Mouse (Mus musculus): ENCODE data around the gene Pgrmc2.

The Pgrmc2 gene

GRCm38 (mm10) chr3:41082885-41083789, at the start of gene Pgrmc2:
Gene Pgrmc2 (minus strand): TSS chr3:41083046.
- peak; percentile 98 for DNase-seq (ENCODE audit: low read depth, low spot score)

DNA sequence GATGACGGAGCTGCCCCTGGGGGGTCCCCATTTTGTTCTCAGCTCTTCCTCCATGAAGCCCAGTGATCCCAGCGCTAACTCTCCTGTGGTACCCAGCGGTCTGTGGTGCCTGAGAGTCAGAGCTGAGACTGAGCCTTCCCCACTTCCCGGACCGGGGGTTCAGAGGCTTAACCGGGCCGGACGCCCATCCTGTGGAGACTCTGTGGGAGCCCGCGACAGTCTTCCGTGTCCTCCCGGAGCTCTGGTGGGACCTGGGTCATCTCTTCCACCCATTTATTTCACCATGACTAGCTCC, 41.1 kb upstream of the Pgrmc2 start:
- DNase-seq (ENCODE audit: low read depth, low spot score) = no peak

GRCm38 (mm10) chr3:41123190-41123999, 40.5 kb upstream of the Pgrmc2 start:
- DNase-seq (ENCODE audit: low read depth, low spot score) = no peak

DNA sequence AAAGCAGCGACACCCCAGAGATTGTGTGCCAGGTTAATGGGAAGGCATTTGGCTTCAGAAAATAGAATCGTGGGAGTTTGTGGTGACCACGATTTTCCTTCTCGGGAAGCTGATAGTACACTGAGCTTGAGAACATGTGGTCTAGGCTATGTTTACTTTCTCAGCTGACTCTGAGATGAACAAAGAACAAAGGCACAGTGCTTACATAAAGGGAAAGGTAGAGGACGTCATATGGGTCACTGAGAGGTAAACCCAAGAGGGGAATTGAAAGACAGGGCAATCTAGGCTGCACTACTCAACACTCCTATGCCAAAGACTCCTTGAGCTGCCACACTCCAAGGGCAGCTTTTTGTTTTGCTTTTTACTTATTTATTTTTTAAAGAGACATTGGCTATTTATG, 35.3 kb upstream of the Pgrmc2 start:
- no peak for DNase-seq (ENCODE audit: low read depth, low spot score)

DNA sequence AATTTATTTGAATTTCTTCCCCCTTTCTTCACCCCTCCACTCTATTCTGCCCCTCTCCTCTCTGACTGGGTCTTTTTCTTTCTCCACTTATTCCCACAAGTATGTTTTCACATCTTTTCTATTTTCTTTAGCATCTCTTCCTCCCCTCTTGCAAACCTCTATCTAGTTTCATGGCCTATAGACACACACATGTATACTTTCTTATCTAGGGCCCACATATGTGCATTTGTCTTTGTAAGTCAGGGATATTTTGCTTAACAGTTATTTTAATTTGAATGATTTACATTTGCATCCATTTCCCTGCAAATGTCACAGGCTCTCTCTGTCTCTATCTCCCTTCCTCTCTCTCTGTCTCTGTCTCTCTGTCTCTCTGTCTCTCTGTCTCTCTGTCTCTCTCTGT, 34.6 kb upstream of the Pgrmc2 start:
- DNase-seq (ENCODE audit: low read depth, low spot score) = no peak

GRCm38 (mm10) chr3:41113186-41113585, 30.3 kb upstream of the Pgrmc2 start:
- DNase-seq (ENCODE audit: low read depth, low spot score) = no peak

- peak; percentile 15 for DNase-seq (ENCODE audit: low read depth, low spot score)
These were observed 25.5 kb upstream of the Pgrmc2 start for GRCm38 (mm10) chr3:41108306-41108785.

DNA sequence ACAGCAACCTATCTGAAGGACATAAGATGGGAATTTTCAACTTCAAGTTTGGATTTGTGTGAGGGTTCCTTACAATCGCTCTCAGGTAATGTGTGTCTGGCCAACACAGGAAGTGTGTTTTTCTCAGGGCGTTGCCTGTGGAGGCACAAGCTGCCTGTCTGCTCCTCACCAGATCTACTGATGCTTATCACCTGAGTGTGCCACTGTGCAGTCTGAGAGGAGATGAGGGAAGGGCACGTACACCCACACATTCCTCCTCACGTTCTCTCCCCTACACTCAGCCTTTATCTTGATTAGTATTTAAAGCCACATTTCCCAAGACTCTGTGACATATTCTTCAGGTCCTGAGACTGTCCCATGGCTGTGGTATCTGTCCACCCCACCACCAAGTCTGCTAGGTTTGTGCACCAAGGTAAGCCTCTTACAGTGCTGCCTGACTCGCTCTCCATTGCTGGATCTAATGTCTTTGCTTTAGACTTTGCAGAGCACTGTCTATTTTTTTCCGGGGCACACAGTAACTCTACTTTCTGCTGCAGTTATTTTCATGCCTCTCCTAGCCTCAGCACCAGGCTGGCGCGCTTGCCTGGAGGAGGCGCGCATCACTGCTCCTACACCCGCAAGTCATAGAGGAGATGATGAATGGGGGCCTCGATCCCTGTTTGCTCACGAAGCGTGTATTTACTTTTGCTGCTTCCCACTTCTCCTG, 24.9 kb upstream of the Pgrmc2 start:
- DNase-seq (ENCODE audit: low read depth, low spot score) = no peak

- no peak for DNase-seq (ENCODE audit: low read depth, low spot score)
These were observed 19.1 kb upstream of the Pgrmc2 start for GRCm38 (mm10) chr3:41101905-41102304.

GRCm38 (mm10) chr3:41100157-41100556, 17.3 kb upstream of the Pgrmc2 start:
- no peak for DNase-seq (ENCODE audit: low read depth, low spot score)

DNA sequence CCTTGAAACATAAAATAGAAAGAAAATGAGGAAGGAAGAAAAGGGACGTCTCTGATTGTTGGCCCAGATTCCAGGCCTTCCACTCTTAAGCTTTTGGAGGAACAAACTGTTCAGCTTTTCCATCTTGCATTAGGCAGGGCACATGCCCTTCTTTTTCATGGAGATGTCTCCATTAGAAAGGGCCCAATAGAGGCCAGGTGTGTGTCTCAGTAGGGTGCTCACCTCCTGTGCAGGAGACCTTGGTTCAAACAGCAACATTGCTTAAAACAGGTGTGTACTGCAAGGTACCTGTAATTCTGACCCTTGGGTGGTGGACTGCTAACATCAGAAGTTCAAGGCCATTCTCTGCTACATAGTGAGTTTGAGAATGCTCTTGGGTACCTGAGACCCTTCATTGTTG, 16.8 kb upstream of the Pgrmc2 start:
- DNase-seq (ENCODE audit: low read depth, low spot score) = no peak

DNA sequence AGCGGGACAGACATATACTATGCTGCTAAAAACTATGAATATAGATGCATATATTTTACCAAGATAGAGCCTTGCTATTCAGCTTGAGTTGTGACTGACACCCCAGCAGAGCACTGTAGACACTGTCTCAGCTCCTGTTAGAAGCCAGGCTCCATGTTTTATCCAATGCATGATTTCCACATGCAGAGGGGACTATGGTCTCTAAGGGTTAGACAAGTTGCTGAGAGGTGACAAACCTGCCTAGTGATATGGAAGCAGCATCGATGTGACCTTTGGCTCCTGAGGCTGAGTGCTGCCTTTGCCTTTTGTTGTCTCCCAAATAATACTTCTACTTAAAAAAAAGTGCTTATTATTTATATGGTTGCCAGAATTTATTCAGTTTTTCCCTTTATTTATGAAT, 10.4 kb upstream of the Pgrmc2 start:
- no peak for DNase-seq (ENCODE audit: low read depth, low spot score)

DNA sequence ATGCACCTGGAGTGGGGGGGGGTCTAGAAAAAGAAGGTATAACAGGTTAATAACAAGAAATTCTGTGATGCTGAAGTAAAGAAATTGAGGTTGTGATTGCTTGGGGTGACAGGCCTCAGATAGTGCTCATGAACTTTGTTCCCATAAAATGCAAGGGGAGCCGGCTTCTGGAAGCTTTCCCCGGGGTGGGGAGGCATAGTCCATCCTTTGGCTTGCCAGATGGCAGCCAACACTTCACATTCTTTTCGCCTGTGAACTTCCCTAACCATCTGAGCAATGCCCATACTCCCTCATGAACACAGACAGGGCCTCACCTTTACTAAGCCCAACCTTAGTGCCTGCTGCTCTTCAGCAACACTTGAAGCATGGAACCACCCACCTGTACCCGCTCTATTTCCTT, 9.5 kb upstream of the Pgrmc2 start:
- DNase-seq (ENCODE audit: low read depth, low spot score) = no peak

DNA sequence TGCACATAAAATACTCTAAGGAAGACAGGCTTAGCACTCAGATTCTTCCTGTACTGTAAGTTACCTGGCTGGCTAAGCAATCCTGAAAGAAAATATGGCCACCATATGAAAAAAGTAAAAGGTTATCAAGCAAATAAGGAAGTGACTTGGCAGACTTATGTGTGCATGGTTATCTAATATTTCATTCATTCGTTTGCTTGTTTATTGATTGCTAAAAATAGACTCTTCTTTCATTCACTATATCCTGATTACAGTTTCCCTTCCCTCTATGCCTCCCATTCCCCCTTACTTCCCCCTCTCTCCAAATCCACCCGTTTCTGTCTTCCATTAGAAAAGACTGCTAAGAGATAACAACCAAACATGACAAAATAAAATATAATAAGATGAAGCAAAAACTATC, 8.0 kb upstream of the Pgrmc2 start:
- no peak for DNase-seq (ENCODE audit: low read depth, low spot score)

- no peak for DNase-seq (ENCODE audit: low read depth, low spot score)
These were observed 4.2 kb upstream of the Pgrmc2 start for GRCm38 (mm10) chr3:41087071-41087470.

- no peak for DNase-seq (ENCODE audit: low read depth, low spot score)
These were observed 1.6 kb upstream of the Pgrmc2 start for GRCm38 (mm10) chr3:41084421-41084820.

DNA sequence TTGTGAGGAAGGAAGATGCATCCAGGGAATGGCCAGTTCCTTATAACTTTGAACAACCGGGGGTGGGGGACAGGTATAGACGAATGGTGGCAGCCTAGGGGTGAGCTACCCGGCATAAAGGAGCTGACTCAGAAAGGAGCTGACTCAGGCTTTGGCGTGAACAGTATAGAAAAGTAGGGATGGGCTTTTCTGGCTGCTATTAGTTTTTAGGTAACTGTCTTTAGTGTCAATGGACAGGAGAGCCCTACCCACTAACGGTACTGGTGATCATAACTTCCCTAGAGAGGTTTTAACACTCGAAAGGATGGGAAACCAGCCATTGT, 905 bp upstream of the Pgrmc2 start:
- DNase-seq (ENCODE audit: low read depth, low spot score) = peak; percentile 69

DNA sequence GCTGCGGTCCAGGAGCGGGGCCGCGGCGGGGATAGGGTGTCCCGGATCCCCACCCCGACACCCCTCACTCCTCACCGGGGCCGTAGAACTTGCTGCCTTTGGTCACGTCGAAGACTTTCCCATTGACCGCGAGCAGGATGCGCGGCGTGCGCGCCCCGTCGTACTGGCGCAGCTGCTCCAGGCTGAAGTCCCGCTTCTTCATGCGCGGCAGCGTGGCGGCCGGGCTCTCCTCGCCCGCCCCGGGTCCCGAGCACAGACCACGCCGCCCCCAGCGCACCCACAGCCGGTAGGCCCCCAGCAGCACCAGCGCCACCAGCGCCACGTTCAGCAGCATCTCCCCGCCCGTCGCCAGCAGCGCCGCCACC, 344 bp downstream of the Pgrmc2 start:
- peak; percentile 40 for DNase-seq (ENCODE audit: low read depth, low spot score)

DNA sequence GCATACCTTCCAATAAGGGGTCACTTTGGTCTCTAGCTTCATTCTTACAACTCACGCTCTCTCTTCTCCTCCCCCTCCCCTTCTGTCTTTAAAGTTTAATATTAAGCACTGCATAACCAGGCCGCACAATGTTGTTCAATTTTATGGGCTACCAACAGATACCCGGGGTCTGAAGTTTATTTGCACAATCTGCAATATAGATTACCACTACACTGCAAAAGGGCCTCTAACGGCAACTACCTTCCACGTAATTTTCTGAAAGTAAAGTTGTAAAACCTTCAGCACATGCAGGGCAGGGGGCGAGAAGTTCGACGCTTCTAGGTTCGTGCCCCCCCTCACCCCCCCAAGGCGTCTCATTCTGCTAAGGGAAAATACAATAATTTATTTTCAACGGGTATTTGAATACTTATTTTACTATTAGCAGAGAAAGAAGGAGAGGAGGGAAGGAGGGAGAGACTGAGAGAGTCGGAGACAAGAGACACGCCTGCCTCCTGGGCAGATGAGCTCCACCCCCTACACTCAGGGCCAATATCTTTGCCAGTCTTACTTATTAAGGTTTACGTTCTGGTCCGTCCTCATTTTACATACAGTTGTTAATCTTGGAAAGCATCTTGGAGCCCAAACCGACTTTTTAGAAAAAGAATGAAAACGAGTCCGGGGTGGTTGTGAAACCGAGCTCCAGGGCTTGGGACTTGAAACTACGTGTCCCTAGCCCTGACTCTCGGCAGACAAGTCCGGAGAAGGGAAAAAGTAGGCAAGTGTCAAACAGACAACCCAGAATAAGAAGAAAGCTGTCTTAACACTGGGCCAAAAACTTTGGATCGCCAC, 1.2 kb downstream of the Pgrmc2 start:
- DNase-seq (ENCODE audit: low read depth, low spot score) = peak; percentile 75

GRCm38 (mm10) chr3:41080724-41081123, 2.1 kb downstream of the Pgrmc2 start:
- DNase-seq (ENCODE audit: low read depth, low spot score) = no peak

DNA sequence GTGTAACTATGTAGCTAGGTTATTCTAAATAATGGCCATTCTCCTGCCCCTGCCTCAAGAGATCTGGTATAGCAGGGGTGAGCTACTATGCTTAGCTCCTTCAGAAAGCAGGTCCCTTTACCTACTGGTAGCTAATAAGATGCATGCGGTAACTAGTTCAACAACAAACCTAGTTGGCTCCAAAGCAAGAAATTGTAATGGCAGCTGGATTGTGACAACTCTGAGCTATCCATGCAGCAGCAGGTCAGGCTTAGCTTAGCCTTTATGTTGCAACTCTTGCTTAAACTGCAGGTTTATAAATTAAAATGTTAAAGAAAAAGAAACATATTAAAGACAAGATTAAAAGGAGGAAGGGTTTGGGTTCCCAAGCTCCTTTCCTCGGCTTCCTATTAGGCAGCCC, 4.2 kb downstream of the Pgrmc2 start:
- DNase-seq (ENCODE audit: low read depth, low spot score) = no peak

DNA sequence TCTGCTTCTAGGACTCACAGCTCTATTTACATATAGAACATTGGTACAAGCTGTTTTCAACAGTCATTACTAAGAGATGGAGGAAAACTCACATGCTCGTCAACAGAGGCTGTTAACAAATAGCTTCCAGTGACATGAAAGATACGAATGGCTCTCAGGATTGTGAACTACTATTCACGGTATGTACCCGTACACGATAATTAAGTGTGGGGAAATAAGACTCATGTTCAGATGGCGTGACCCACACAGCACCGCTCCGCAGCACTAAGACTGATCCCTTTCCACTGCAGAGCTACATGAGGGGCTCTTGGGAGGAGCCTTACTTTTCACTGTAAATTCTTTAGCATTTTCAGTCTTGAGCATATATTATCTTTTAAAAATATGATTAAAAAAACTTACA, 7.5 kb downstream of the Pgrmc2 start:
- DNase-seq (ENCODE audit: low read depth, low spot score) = no peak
